Mouse (Mus musculus): ENCODE measurements around the gene Adra1d. TPM values are rescaled to one million over a fixed set of nuclear protein-coding genes. Genes with fewer than 3 reads are reported as not detected.

Gene Adra1d
- polyA plus RNA-seq, 1 experiment = 32.0 TPM

DNA sequence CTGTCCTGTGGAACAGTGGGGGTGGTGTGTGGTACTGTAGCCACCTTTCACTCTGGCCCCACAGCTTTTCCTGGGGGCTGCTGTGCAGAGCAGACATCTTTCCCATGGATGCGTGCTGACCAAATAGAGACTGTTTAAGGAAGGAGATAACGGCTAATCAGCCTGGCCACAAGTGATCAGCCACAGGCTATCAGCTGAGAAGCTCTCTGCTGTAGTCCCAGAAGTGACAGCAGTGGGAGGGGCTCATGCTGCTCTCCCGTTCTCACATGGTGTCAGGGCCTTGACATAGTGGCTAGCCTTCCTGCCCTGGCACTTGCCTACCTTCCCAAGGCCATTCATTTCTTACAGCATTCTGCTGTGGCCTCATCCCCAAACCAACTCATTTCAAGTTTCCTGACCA lies 43.3 kb downstream of the Adra1d start:
- peaks cover 4% of the 10 kb centered on the region for H3K4me1 ChIP-seq (ENCODE audit: control insufficient read depth, insufficient read depth, low read length)
- no peak for TF ChIP-seq CTCF (IDR thresholded peaks at IDR 0.05; ENCODE audit: extremely low read depth, insufficient read depth, low read length)
- no peak for TF ChIP-seq POLR2A (IDR thresholded peaks at IDR 0.05; ENCODE audit: extremely low read depth, insufficient read depth, low read length)
- no peak overlapping the region for H3K27ac ChIP-seq (ENCODE audit: insufficient read depth, low read length)
- H3K4me3 ChIP-seq (ENCODE audit: insufficient read depth, low read length) = no peak overlapping the region

DNA sequence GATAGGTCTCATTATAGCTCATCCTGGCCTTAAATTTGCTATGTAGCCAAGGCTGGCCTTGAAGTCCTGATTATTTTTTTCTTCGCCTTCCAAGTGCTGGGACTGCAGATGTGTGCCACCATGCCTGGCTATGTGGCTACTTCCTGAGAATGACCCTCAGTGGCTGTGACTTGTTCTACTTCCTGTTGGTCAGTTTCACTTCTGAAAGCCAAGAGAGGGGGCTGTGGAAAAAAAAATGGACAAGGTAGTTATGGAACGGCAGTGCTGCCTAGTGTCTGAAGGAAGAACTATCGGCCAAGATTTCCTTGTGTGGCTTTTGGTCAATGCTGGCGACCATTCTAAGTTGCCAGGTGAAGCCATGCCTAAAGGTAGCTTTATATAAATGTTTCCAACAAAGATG lies 44.5 kb downstream of the Adra1d start:
- Histone ChIP-seq H3K27ac (ENCODE audit: insufficient read depth, low read length) (no peak overlapping the region), H3K4me3 (ENCODE audit: insufficient read depth, low read length) (no peak overlapping the region), H3K4me1 (ENCODE audit: control insufficient read depth, insufficient read depth, low read length) (peaks cover 7% of the 10 kb centered on the region)
- TF ChIP-seq CTCF (IDR thresholded peaks at IDR 0.05; ENCODE audit: extremely low read depth, insufficient read depth, low read length) = no peak
- no peak for TF ChIP-seq POLR2A (IDR thresholded peaks at IDR 0.05; ENCODE audit: extremely low read depth, insufficient read depth, low read length)

DNA sequence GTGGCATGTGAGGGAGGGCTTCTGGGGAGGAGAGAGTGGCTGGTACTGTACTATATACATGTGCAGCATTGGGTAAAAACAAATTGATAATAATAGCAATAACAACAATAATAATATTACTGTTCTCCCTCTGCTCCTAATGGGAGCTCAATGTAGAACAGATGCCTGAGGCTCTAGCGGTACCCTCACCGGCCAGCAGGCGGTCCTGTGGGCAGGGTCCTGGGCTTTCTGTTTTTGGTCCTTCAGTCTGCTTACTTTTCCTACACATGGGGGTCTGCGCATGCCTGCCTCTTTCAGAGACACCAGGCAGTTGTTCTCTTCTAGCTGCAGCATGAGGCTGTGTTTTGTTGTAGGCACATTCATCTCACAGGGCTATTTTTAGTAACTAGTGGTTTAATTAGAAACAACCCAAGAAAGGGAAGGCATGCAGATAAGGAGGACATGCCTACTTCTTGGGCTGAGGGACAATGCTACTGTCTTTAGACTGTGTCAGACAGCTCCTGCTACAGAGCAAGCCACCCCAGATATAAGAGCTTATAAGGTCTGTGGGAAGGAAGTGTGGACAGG lies 47.9 kb downstream of the Adra1d start:
- no peak overlapping the region for H3K27ac ChIP-seq (ENCODE audit: insufficient read depth, low read length)
- peaks cover 11% of the 10 kb centered on the region for H3K4me1 ChIP-seq (ENCODE audit: control insufficient read depth, insufficient read depth, low read length)
- TF ChIP-seq CTCF (IDR thresholded peaks at IDR 0.05; ENCODE audit: extremely low read depth, insufficient read depth, low read length) (no peak), POLR2A (IDR thresholded peaks at IDR 0.05; ENCODE audit: extremely low read depth, insufficient read depth, low read length) (no peak)
- no peak overlapping the region for H3K4me3 ChIP-seq (ENCODE audit: insufficient read depth, low read length)

DNA sequence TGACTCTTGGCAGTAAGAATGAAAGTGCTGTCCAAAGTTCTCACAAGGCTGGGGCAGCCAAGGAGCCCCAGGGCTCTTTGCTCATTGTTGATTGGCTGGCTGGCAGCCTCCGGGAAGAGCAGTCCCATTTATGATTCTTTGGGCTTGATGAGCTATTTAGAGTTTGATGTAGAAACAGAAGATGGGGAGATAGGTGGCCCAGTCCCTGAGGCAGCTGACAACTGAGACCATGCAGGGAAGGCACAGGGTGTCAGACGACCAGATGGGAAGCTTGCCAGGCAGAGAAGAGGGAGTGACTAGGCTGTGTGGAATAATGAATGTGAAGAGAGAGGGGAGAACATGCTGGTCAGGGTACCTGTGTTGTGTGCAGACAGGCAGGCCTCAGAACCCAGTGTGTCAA lies 48.6 kb downstream of the Adra1d start:
- H3K4me1 ChIP-seq (ENCODE audit: control insufficient read depth, insufficient read depth, low read length) = peaks cover 14% of the 10 kb centered on the region
- no peak overlapping the region for H3K27ac ChIP-seq (ENCODE audit: insufficient read depth, low read length)
- TF ChIP-seq POLR2A (IDR thresholded peaks at IDR 0.05; ENCODE audit: extremely low read depth, insufficient read depth, low read length) (no peak), CTCF (IDR thresholded peaks at IDR 0.05; ENCODE audit: extremely low read depth, insufficient read depth, low read length) (no peak)
- no peak overlapping the region for H3K4me3 ChIP-seq (ENCODE audit: insufficient read depth, low read length)

DNA sequence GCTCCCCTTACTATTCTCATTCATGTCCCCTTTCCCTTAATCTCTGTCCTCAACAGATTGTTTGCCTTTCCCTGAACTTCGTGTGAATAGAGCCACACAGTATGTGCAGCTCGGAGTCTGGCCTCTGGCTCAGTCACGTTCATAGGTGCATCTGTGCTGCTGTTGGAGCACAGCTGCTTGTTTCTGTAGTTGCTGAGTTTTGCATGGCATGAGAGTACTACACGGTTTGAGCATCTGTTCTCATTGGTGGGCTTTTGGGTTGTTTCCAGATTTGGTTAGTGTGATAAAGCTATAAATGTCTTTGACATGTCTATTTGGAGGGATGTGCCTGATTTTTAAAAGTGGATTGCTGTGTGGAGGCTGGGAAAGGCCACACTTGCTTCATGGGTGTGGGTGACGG lies 51.6 kb downstream of the Adra1d start:
- Histone ChIP-seq H3K4me1 (ENCODE audit: control insufficient read depth, insufficient read depth, low read length) (peaks cover 18% of the 10 kb centered on the region), H3K4me3 (ENCODE audit: insufficient read depth, low read length) (no peak overlapping the region), H3K27ac (ENCODE audit: insufficient read depth, low read length) (no peak overlapping the region)
- TF ChIP-seq POLR2A (IDR thresholded peaks at IDR 0.05; ENCODE audit: extremely low read depth, insufficient read depth, low read length) (no peak), CTCF (IDR thresholded peaks at IDR 0.05; ENCODE audit: extremely low read depth, insufficient read depth, low read length) (no peak)

DNA sequence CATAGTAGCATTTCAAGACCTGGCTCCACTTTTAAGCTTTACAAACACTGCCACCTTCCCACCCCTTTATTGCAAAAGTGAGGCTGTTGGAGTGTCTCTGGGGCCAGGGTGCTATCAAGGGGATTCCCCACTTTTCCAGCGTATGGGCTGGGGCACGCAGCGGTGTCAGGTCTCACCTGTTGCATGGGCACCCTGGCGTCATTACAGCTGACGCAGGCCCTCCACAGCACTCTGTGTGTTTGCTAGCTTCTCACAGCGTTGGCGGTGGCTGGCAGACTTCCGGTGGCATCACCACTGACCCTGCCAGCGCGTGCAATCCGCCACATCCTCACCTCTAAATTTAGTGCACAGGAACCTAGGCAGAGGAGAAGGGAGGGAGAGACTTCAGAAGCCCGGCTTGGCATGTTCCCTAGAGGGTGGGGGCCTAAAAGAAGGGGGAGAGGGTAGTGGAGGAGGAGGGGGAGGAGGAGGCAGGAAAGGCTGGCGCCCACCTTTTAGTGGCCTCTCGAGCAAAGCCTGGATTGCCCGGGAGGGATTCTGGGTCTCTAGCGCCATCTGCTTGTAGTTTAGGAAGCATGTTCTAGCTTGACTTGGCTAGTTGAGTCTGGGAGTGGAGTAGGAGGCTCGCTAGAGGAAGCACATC lies 52.3 kb downstream of the Adra1d start:
- H3K4me1 ChIP-seq (ENCODE audit: control insufficient read depth, insufficient read depth, low read length) = peaks cover 19% of the 10 kb centered on the region
- no peak overlapping the region for H3K4me3 ChIP-seq (ENCODE audit: insufficient read depth, low read length)
- H3K27ac ChIP-seq (ENCODE audit: insufficient read depth, low read length) = peak overlapping the region; percentile 6; the same call in 1 of the 2 replicates
- TF ChIP-seq CTCF (IDR thresholded peaks at IDR 0.05; ENCODE audit: extremely low read depth, insufficient read depth, low read length) = peak; percentile 81
- TF ChIP-seq POLR2A (IDR thresholded peaks at IDR 0.05; ENCODE audit: extremely low read depth, insufficient read depth, low read length) = no peak

DNA sequence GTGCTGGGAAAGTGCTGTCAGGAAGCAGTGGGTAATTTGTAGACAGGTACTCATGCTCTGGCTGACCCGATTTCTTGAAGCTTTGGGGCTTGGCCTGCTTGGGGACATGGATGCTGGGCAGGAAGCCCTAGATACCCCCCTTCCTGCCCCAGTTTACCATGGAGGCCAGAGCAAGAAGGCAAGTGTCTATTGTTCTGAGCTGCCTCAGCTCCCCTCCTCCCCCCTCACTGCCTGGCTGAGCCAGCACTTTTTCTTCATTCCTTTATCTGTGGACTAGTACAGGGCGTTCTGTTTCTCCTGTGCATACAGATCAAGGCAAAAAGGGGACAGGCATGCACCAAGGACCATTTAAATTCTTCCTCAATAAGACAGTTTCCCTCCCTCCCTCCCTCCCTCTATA lies 53.6 kb downstream of the Adra1d start:
- peak overlapping the region; percentile 69; the same call in 1 of the 2 replicates for H3K27ac ChIP-seq (ENCODE audit: insufficient read depth, low read length)
- H3K4me1 ChIP-seq (ENCODE audit: control insufficient read depth, insufficient read depth, low read length) = peaks cover 15% of the 10 kb centered on the region
- H3K4me3 ChIP-seq (ENCODE audit: insufficient read depth, low read length) = no peak overlapping the region
- TF ChIP-seq POLR2A (IDR thresholded peaks at IDR 0.05; ENCODE audit: extremely low read depth, insufficient read depth, low read length) = no peak
- TF ChIP-seq CTCF (IDR thresholded peaks at IDR 0.05; ENCODE audit: extremely low read depth, insufficient read depth, low read length) = no peak

DNA sequence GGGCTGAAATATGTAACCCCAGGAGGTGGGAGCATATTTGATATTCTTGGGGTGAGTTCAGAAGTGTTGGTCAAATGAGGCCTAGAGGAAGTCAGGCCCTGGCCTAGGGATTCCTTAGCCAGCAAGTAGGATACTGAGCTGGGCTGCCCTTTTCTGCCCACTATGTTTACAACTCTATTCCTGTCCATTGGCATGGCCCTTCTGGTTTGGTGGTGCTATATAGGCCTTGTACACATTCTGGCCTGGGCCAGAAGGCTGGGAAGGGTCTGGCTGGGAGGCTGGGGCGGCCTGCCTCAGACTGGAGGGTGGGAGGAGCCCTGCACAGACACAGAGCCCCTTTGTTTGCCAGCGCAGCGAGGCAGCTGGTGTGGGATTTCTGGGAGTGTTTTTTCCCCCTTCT lies 55.7 kb downstream of the Adra1d start:
- TF ChIP-seq POLR2A (IDR thresholded peaks at IDR 0.05; ENCODE audit: extremely low read depth, insufficient read depth, low read length) (no peak), CTCF (IDR thresholded peaks at IDR 0.05; ENCODE audit: extremely low read depth, insufficient read depth, low read length) (no peak)
- peaks cover 19% of the 10 kb centered on the region for H3K4me1 ChIP-seq (ENCODE audit: control insufficient read depth, insufficient read depth, low read length)
- H3K4me3 ChIP-seq (ENCODE audit: insufficient read depth, low read length) = no peak overlapping the region
- peak overlapping the region; percentile 91 for H3K27ac ChIP-seq (ENCODE audit: insufficient read depth, low read length)

DNA sequence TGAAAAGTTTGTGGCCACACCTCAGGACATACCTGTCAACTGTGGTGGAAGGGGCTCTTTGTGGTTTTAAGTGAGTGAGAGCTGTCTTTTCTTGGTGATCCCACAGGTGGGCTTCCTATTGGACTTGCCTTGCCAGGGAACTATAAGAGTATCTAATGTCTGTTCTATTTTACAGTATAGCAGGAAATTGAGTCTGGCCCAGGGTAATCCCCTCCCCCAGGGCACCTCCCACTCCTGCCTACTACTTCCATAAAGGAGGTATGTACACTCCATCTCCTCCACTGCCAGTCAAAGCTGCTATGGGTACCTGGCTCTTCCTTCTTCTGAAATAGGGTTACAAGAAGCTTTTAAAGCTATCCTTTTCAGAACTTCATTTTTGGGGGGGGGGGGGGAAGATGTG lies 56.7 kb downstream of the Adra1d start:
- peaks cover 20% of the 10 kb centered on the region for H3K4me1 ChIP-seq (ENCODE audit: control insufficient read depth, insufficient read depth, low read length)

DNA sequence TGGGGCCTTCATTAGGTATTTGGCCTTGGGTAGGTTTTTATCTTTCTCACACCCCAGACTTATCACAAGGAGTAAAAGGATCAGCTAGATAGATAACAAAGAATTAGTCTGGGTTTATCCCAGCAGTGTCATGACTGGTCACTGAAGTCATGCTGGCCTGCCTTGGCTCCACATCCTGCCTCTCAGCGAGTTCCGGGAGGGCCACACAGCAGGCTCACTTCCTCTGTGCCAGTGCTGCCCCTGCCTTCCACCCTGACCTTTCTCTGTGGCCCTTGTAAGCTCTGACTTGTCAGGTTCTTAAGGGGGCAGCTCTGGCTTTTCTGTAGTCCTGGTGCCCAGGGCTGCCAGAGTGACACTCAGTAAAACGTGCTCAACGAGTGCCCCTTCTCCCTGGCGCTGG lies 59.5 kb downstream of the Adra1d start:
- TF ChIP-seq POLR2A (IDR thresholded peaks at IDR 0.05; ENCODE audit: extremely low read depth, insufficient read depth, low read length) = no peak
- TF ChIP-seq CTCF (IDR thresholded peaks at IDR 0.05; ENCODE audit: extremely low read depth, insufficient read depth, low read length) = no peak
- Histone ChIP-seq H3K4me1 (ENCODE audit: control insufficient read depth, insufficient read depth, low read length) (peaks cover 15% of the 10 kb centered on the region), H3K27ac (ENCODE audit: insufficient read depth, low read length) (peak overlapping the region; percentile 66), H3K4me3 (ENCODE audit: insufficient read depth, low read length) (no peak overlapping the region)

More for the DNA sequence above, 56.7 kb downstream of the Adra1d start:
- Histone ChIP-seq H3K27ac (ENCODE audit: insufficient read depth, low read length) (peak overlapping the region; percentile 18; the same call in 1 of the 2 replicates), H3K4me3 (ENCODE audit: insufficient read depth, low read length) (no peak overlapping the region)
- TF ChIP-seq CTCF (IDR thresholded peaks at IDR 0.05; ENCODE audit: extremely low read depth, insufficient read depth, low read length) = no peak
- no peak for TF ChIP-seq POLR2A (IDR thresholded peaks at IDR 0.05; ENCODE audit: extremely low read depth, insufficient read depth, low read length)
